Mouse (Mus musculus): ENCODE measurements around the gene Gm3646.

- TF ChIP-seq CTCF (IDR thresholded peaks at IDR 0.05; ENCODE audit: borderline replicate concordance, extremely low read depth, insufficient read depth, insufficient read length) (no peak), POLR2A (IDR thresholded peaks at IDR 0.05; ENCODE audit: borderline replicate concordance, extremely low read depth, insufficient read depth, insufficient read length, poor library complexity, severe bottlenecking) (no peak)
Observed at GRCm38 (mm10) chr1:39759231-39760175, 45.6 kb downstream of the Gm3646 start.

All from brain, embryonic 14.5 days (tissue).